Mouse (Mus musculus): ENCODE measurements around the gene Ythdf2.

DNA sequence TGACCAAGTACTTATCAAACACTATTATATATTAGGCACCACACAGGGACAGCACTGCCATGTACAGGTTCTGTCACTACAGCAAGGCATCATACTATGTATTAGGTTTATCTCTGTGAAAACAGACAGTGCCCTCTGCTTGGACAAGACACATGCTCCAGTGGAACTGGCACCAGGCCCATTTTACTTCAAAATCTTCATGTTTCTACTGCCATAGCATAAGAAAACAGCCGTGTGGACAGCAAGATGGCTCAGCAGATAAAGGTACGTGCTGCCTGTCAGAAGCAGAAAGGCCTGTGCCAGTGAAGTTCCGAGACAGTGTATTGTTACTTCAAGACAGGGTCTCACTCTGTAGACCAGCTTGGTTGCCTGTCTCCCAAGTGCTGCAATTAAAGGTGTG, 29.1 kb upstream of the Ythdf2 start:
- TF ChIP-seq POLR2A (IDR thresholded peaks at IDR 0.05; ENCODE audit: borderline replicate concordance, control insufficient read depth, low read depth, low read length): no peak
- TF ChIP-seq CTCF (IDR thresholded peaks at IDR 0.05; ENCODE audit: control insufficient read depth, insufficient read depth, low read length): no peak

Measured in bone marrow, adult 2 months (tissue).